Mouse (Mus musculus) midbrain, embryonic 11.5 days (tissue): ENCODE measurements at regions not wholly inside any gene's neighbourhood (a gene's known extent, or its start where the extent isn't known, plus 50 kb on each side); places are given as distances from the start of the nearest gene placed in this dataset.

Experiments
- ATAC-seq: fragments of 200-750 bp; cut with Nextera tagmentation; 2 replicates; pipeline ENCODE4 v1.8.0; 2017; ENCODE audit warnings: moderate TSS enrichment, moderate library complexity; ENCODE audit not compliant: low FRiP score
- DNase-seq: peaks from one replicate; pipeline ENCODE4 v3.0.0; 2015; ENCODE audit warnings: low spot score; ENCODE audit errors: missing footprints
- H3K27ac ChIP-seq: fragments of 300-500 bp; sonication (generic); 2 replicates; pipeline ENCODE4 v1.5.1; 2014; ENCODE audit warnings: low read depth, low read length
- H3K27me3 ChIP-seq: fragments of 300-500 bp; sonication (generic); 2 replicates; pipeline ENCODE4 v1.6.1; 2014; ENCODE audit warnings: mild to moderate bottlenecking, low read length, moderate library complexity, mixed read lengths; ENCODE audit not compliant: control insufficient read depth, insufficient read depth
- H3K36me3 ChIP-seq: fragments of 300-500 bp; sonication (generic); 2 replicates; pipeline ENCODE4 v1.6.1; 2014; ENCODE audit warnings: mild to moderate bottlenecking, low read length, moderate library complexity, mixed read lengths; ENCODE audit not compliant: control insufficient read depth, insufficient read depth
- H3K4me1 ChIP-seq: fragments of 300-500 bp; sonication (generic); 2 replicates; pipeline ENCODE4 v1.6.1; 2014; ENCODE audit warnings: low read length; ENCODE audit not compliant: control insufficient read depth, insufficient read depth
- H3K4me2 ChIP-seq: fragments of 300-500 bp; sonication (generic); 2 replicates; pipeline ENCODE4 v1.6.1; 2014; ENCODE audit warnings: mild to moderate bottlenecking, moderate library complexity
- H3K4me3 ChIP-seq: fragments of 300-500 bp; sonication (generic); 2 replicates; pipeline ENCODE4 v1.5.1; 2014; ENCODE audit warnings: low read depth, low read length
- H3K9ac ChIP-seq: fragments of 300-500 bp; sonication (generic); 2 replicates; pipeline ENCODE4 v1.6.1; 2014; ENCODE audit warnings: low read length
- H3K9me3 ChIP-seq: fragments of 300-500 bp; sonication (generic); 2 replicates; pipeline ENCODE4 v1.6.1; 2016; ENCODE audit warnings: low read length; ENCODE audit not compliant: control insufficient read depth
- WGBS: fragments of 180-500 bp; shearing (Covaris S2); extraction: QIAGEN DNeasy Blood & Tissue Kit; methylation state at CpG from one replicate; pipeline ENCODE4 v1.1.7; 2014; 5-methylcytosine and 5-hydroxymethylcytosine counted together

GRCm38 (mm10) chr5:46673413-46673812, 816.0 kb upstream of the Lcorl start:
- Histone ChIP-seq H3K9ac (no peak overlapping the region), H3K4me1 (no peaks in the 10 kb centered on the region), H3K9me3 (no peaks in the 10 kb centered on the region), H3K4me2 (no peak overlapping the region), H3K27ac (no peak overlapping the region), H3K27me3 (no peaks in the 10 kb centered on the region), H3K4me3 (no peak overlapping the region), H3K36me3 (no peaks in the 10 kb centered on the region)
- DNase-seq, result no peak
- 85% methylated on average over 1 of the region's 1 CpGs for WGBS
- no peak for ATAC-seq

- Histone ChIP-seq H3K36me3 (no peaks in the 10 kb centered on the region), H3K9me3 (no peaks in the 10 kb centered on the region), H3K4me3 (no peak overlapping the region), H3K9ac (no peak overlapping the region), H3K4me1 (no peaks in the 10 kb centered on the region), H3K4me2 (no peak overlapping the region), H3K27ac (no peak overlapping the region), H3K27me3 (no peaks in the 10 kb centered on the region)
- no peak for DNase-seq
- no peak for ATAC-seq
- WGBS, result 63% methylated on average over 2 of the region's 2 CpGs
Observed at GRCm38 (mm10) chr5:46670484-46670883, 813.1 kb upstream of the Lcorl start.

- Histone ChIP-seq H3K36me3 (no peaks in the 10 kb centered on the region), H3K4me3 (no peak overlapping the region), H3K9me3 (no peaks in the 10 kb centered on the region), H3K4me2 (no peak overlapping the region), H3K9ac (no peak overlapping the region), H3K27ac (no peak overlapping the region), H3K4me1 (no peaks in the 10 kb centered on the region), H3K27me3 (no peaks in the 10 kb centered on the region)
- 33% methylated on average over 3 of the region's 3 CpGs for WGBS
- ATAC-seq (no peak), DNase-seq (no peak)
Observed at GRCm38 (mm10) chr5:46666250-46666649, 808.8 kb upstream of the Lcorl start.

GRCm38 (mm10) chr5:46657065-46657464, 799.6 kb upstream of the Lcorl start:
- Histone ChIP-seq H3K27me3 (no peaks in the 10 kb centered on the region), H3K9ac (no peak overlapping the region), H3K9me3 (no peaks in the 10 kb centered on the region), H3K27ac (no peak overlapping the region), H3K4me3 (no peak overlapping the region), H3K4me2 (no peak overlapping the region), H3K36me3 (no peaks in the 10 kb centered on the region), H3K4me1 (no peaks in the 10 kb centered on the region)
- DNase-seq (no peak), ATAC-seq (no peak)

- no peak overlapping the region for H3K4me3 ChIP-seq
- H3K27ac ChIP-seq, result no peak overlapping the region
Observed at GRCm38 (mm10) chr5:46654189-46654588, 796.8 kb upstream of the Lcorl start.

GRCm38 (mm10) chr5:46643009-46643408, 785.6 kb upstream of the Lcorl start:
- DNase-seq, result no peak
- H3K4me1 ChIP-seq, result no peaks in the 10 kb centered on the region

More at GRCm38 (mm10) chr5:46654189-46654588, 796.8 kb upstream of the Lcorl start:
- no peaks in the 10 kb centered on the region for H3K27me3 ChIP-seq
- no peaks in the 10 kb centered on the region for H3K4me1 ChIP-seq
- no peaks in the 10 kb centered on the region for H3K36me3 ChIP-seq
- 97% methylated on average over 1 of the region's 1 CpGs for WGBS
- no peak overlapping the region for H3K4me2 ChIP-seq
- H3K9me3 ChIP-seq, result no peaks in the 10 kb centered on the region
- ATAC-seq, result no peak
- H3K9ac ChIP-seq, result no peak overlapping the region
- DNase-seq, result no peak

GRCm38 (mm10) chr5:46635116-46635668, 777.8 kb upstream of the Lcorl start:
- no peak overlapping the region for H3K4me3 ChIP-seq
- no peak for ATAC-seq
- H3K9ac ChIP-seq, result no peak overlapping the region
- peak; percentile 54 for DNase-seq
- H3K4me2 ChIP-seq, result no peak overlapping the region
- no peaks in the 10 kb centered on the region for H3K4me1 ChIP-seq
- H3K36me3 ChIP-seq, result no peaks in the 10 kb centered on the region
- no peak overlapping the region for H3K27ac ChIP-seq
- H3K9me3 ChIP-seq, result no peaks in the 10 kb centered on the region
- no peaks in the 10 kb centered on the region for H3K27me3 ChIP-seq

More at GRCm38 (mm10) chr5:46643009-46643408, 785.6 kb upstream of the Lcorl start:
- H3K4me2 ChIP-seq, result no peak overlapping the region
- ATAC-seq, result no peak
- H3K27me3 ChIP-seq, result no peaks in the 10 kb centered on the region
- no peak overlapping the region for H3K4me3 ChIP-seq
- H3K9ac ChIP-seq, result no peak overlapping the region
- H3K27ac ChIP-seq, result no peak overlapping the region
- WGBS, result 79% methylated on average over 2 of the region's 2 CpGs
- H3K36me3 ChIP-seq, result no peaks in the 10 kb centered on the region
- no peaks in the 10 kb centered on the region for H3K9me3 ChIP-seq
